Mouse (Mus musculus) testis, adult 2 months (tissue): ENCODE data around the gene Plxna4.

Experiments
- CTCF ChIP-seq: fragments of 200-500 bp; IDR thresholded peaks from 2 replicates; pipeline ENCODE4 v1.5.1; 2012; ENCODE audit warnings: low read depth, mild to moderate bottlenecking, inconsistent platforms, low read length, moderate library complexity; ENCODE audit not compliant: control insufficient read depth, insufficient read depth, insufficient replicate concordance
- POLR2A ChIP-seq: fragments of 200-500 bp; IDR thresholded peaks from 2 replicates; pipeline ENCODE4 v1.6.1; 2012; ENCODE audit warnings: low read depth, mild to moderate bottlenecking, inconsistent platforms, low read length, moderate library complexity; ENCODE audit not compliant: control insufficient read depth

DNA sequence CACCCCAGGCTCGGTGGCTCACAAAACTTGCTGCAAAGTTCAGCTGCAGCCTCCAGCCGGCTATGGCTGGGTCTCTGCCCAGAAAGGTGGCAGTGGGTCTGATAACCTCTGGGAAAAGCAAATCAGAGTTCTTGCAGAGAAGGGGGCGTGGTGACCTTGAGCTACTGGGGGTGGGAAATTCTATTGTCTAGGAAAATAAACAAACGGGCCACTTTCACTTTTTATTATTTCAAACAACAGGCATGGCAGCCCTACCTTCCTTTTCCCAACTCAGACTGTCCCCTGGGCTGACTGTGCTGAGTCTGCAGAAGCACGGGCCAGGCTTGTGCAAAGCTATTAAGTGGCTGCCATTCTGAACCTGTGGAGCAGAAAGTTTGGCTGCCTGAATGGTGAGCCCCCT is 94.4 kb downstream of the Plxna4 start:
- no peak for TF ChIP-seq CTCF
- TF ChIP-seq POLR2A = no peak
